Mouse (Mus musculus): ENCODE measurements around the gene B2m. TPM values are rescaled to one million over a fixed set of nuclear protein-coding genes. Genes with fewer than 3 reads are reported as not detected.

Gene B2m
- total RNA-seq, 2 experiments from 2014 or later = 923 to 2,125 TPM

DNA sequence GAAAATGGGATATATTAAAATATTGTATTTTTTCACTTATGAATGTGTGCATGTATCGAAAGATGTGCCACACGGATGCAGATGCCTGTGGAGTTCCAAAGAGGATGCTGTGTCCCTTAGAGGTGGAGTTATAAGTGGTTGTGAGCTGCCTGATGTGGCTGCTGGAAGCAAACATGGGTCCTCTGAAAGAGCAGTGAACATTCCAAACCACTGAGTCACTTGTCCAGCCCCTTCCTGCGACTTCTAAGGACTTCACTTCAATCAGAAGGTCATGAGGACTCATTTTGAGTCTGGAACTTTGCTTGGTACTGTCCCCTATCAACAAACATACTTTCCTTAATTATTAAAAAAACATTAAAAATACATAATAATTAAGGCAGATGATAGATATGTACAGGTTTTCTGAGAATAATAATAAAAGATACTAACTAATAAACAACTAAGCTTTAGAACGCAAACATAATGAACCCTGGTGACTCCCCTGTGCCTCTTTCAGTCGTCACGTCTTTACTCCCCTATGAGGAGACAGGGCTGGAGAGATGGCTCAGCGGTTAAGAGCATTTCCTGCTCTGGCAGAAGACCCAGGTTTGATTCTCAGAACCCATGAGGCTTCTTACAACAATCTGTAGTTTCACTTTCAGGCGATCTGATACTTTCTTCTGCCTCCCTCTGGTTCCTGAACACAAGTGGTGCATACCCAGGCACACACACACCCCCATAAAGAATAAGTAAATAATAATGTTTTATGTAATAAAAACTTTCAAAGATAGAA, 32.8 kb downstream of the B2m start:
- no peak for ATAC-seq (replicated peaks; ENCODE audit: low FRiP score, poor library complexity, severe bottlenecking)

DNA sequence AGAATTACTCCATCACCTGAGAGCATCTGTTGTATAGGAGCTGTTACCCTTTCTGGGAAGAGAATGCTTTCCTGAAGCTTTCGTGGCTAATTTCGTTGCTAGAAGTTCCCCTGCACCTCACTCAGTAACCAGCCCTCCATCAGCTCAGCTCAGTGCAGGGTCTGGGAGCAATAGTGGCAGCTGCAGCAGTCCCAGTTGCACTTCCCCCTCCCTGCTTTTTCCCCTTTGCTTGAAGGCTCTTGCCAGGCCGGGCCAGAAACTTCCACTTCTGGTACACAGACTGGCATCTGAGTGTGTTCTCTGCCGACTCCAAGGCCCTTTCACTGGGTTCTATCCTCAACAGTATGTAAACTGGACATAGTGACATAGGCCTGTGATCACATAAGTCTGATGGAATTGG, 37.6 kb downstream of the B2m start:
- no peak for ATAC-seq (replicated peaks; ENCODE audit: low FRiP score, poor library complexity, severe bottlenecking)

DNA sequence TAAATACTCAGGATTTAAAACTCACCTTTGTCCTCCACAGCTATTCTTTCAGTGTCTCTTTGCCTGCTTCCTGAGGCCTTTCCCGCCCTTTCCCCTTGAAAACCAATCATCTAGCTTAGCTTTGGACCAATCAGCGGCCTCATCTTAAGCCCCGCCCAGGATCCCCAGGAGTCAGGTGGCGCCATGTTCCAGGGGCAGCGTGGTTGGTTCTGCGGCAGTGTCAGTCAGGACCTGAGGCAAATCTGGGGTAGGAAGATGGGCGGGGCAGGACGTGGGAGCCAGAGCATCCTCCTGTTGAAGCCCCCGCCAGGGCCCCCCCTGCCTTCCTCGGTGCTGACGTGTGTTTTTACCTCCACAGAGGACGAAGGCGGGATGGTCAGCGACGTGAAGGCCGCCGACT, 38.6 kb downstream of the B2m start, which contains the start of the genes Patl2 and Terb2:
TSS of gene Patl2 (minus strand) at position 84 of the 400 bp plus-strand sequence.
TSS of gene Terb2 (plus strand) at position 167 of the 400 bp plus-strand sequence.
- no peak for ATAC-seq (replicated peaks; ENCODE audit: low FRiP score, poor library complexity, severe bottlenecking)

DNA sequence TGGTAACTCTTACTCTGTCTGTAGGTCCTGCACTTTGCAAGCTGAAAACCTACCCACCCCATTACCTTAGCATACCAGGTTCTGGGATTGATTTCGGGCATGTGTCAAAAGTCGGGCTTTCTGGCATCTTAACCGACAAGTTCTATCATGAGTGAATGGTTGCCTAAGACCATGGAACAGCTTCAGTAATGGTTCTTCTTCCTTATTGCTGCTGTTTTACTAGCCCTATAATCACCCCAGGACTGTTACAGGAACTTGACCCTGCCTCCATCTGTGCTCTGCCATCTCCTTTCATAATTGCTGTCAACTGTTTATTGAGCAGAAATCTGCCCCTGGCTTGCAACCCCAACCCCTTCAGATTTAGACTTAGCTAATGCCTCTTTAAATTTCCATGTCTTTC, 39.3 kb downstream of the B2m start:
- no peak for ATAC-seq (replicated peaks; ENCODE audit: low FRiP score, poor library complexity, severe bottlenecking)

DNA sequence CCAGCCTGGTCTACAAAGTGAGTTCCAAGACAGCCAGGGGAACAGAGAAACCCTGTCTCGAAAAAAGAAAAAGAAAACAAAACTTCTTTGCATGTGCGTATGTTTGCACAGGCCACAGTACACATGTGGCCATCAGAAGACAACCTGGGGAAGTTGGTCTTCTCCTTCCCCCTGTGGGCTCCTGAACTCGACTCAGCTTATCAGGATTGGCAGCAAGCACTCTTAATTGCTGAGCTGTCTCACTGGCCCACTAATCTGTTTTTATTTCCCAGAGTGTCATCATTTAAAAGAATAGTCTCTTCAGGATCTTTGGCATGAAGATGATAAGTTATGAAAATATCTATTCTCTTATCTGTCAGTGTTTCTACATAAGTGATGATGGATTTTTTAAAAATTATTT, 44.4 kb downstream of the B2m start:
- ATAC-seq (replicated peaks; ENCODE audit: low FRiP score, poor library complexity, severe bottlenecking) = no peak

DNA sequence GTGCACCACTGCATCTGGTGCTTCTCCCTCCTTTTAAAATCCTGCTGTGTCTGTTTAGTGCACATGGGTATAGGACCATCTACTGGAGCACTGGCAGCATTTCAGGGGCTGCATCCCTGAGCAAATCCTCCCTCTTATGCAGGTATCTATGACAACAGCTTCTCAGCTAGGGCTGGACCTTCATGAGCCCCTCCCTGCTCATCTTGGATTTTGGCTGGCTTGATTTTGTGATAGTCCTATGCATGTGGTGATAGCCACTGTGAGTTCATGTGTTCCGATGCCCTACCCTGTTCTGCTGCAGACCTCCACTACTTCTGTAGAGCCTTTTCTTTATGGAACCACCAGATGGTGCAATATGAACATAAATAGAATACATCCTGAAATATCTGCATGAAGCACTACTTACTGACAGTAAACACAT, 47.0 kb downstream of the B2m start:
- no peak for ATAC-seq (replicated peaks; ENCODE audit: low FRiP score, poor library complexity, severe bottlenecking)

DNA sequence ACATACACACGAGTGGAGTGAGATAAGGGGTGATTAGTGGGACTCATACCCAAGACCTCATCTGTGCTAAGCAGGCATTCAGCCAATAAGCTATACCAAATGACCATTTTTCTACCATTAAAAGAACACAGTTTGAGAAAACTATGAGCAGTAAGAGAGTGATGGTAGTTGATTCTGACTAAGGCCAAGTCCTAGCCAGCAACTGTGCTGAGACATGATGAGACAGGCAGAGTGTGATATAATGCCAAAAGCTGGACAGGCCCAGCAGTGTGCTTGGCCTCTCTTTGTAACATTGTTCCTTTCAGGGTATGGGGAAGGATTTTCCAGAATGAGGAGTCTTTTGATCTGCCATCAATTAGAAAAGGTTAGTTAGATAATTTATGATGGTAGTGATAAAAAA, 54.0 kb downstream of the B2m start:
- no peak for ATAC-seq (replicated peaks; ENCODE audit: low FRiP score, poor library complexity, severe bottlenecking)

Other genes starting within 250 kb of the B2m start
- gene Ctdspl2, start 191.7 kb upstream of the B2m start, total RNA-seq (2015; ENCODE audit: low replicate concordance) = 40.7 and 98.1 TPM in 2 replicates
- gene Ctdspl2, start 191.7 kb upstream of the B2m start, total RNA-seq (2017; ENCODE audit: low replicate concordance) = 66.6 and 92.0 TPM in 2 replicates
- not detected in 2 replicates for gene Mageb3, start 191.6 kb upstream of the B2m start, total RNA-seq (2015; ENCODE audit: low replicate concordance)
- not detected in 2 replicates for gene Mageb3, start 191.6 kb upstream of the B2m start, total RNA-seq (2017; ENCODE audit: low replicate concordance)
- gene Eif3j1, start 119.1 kb upstream of the B2m start, total RNA-seq (2015; ENCODE audit: low replicate concordance) = 15.5 and 21.6 TPM in 2 replicates
- 25.6 and 31.8 TPM in 2 replicates for gene Eif3j1, start 119.1 kb upstream of the B2m start, total RNA-seq (2017; ENCODE audit: low replicate concordance)
- gene Spg11, start 29.3 kb upstream of the B2m start, total RNA-seq (2015; ENCODE audit: low replicate concordance) = 3.2 and 5.0 TPM in 2 replicates
- gene Spg11, start 29.3 kb upstream of the B2m start, total RNA-seq (2017; ENCODE audit: low replicate concordance) = 6.1 and 6.2 TPM in 2 replicates
- gene Trim69, start 13.0 kb downstream of the B2m start, total RNA-seq (2015; ENCODE audit: low replicate concordance) = 1.4 TPM in 1 of 2 replicates, not detected in the other
- 1.7 TPM in 1 of 2 replicates, not detected in the other for gene Trim69, start 13.0 kb downstream of the B2m start, total RNA-seq (2017; ENCODE audit: low replicate concordance)
- gene Patl2, start 38.5 kb downstream of the B2m start, total RNA-seq (2015; ENCODE audit: low replicate concordance) = not detected in 2 replicates
- not detected in 2 replicates for gene Patl2, start 38.5 kb downstream of the B2m start, total RNA-seq (2017; ENCODE audit: low replicate concordance)
- gene Terb2, start 38.6 kb downstream of the B2m start, total RNA-seq (2015; ENCODE audit: low replicate concordance) = not detected in 2 replicates
- gene Terb2, start 38.6 kb downstream of the B2m start, total RNA-seq (2017; ENCODE audit: low replicate concordance) = not detected in 2 replicates
- gene Sord, start 87.1 kb downstream of the B2m start, total RNA-seq (2015; ENCODE audit: low replicate concordance) = 23.8 and 32.3 TPM in 2 replicates
- 29.5 and 35.8 TPM in 2 replicates for gene Sord, start 87.1 kb downstream of the B2m start, total RNA-seq (2017; ENCODE audit: low replicate concordance)
- gene Duox2, start 150.8 kb downstream of the B2m start, total RNA-seq (2015; ENCODE audit: low replicate concordance) = not detected in 2 replicates
- not detected in 2 replicates for gene Duox2, start 150.8 kb downstream of the B2m start, total RNA-seq (2017; ENCODE audit: low replicate concordance)
- gene Duoxa2, start 151.2 kb downstream of the B2m start, total RNA-seq (2015; ENCODE audit: low replicate concordance) = not detected in 2 replicates
- gene Duoxa2, start 151.2 kb downstream of the B2m start, total RNA-seq (2017; ENCODE audit: low replicate concordance) = not detected in 2 replicates
- not detected in 2 replicates for gene Duoxa1, start 166.0 kb downstream of the B2m start, total RNA-seq (2015; ENCODE audit: low replicate concordance)
- not detected in 2 replicates for gene Duoxa1, start 166.0 kb downstream of the B2m start, total RNA-seq (2017; ENCODE audit: low replicate concordance)
- gene Duox1, start 168.0 kb downstream of the B2m start, total RNA-seq (2015; ENCODE audit: low replicate concordance) = not detected in 2 replicates
- not detected in 2 replicates for gene Duox1, start 168.0 kb downstream of the B2m start, total RNA-seq (2017; ENCODE audit: low replicate concordance)
- gene Shf, start 221.5 kb downstream of the B2m start, total RNA-seq (2015; ENCODE audit: low replicate concordance) = 11.3 and 15.1 TPM in 2 replicates
- gene Shf, start 221.5 kb downstream of the B2m start, total RNA-seq (2017; ENCODE audit: low replicate concordance) = 9.0 and 22.3 TPM in 2 replicates

Data from erythroid progenitor cell, adult 5-6 weeks (primary cell).